Mouse (Mus musculus) layer of hippocampus, postnatal 36 days (tissue): ENCODE results near the gene Dnmt3l. TPM values are rescaled to one million over a fixed set of nuclear protein-coding genes. Genes with fewer than 3 reads are reported as not detected.
"Not testable (repeated sequence)": the region's sequence is repeated elsewhere in the genome, so short reads cannot be mapped to it uniquely, and the experiment has no call there.

Experiments
- DNase-seq, 2 experiments: peaks; one replicate each; pipeline ENCODE4 v3.0.0; 2022
- total RNA-seq, 2 experiments: library from RNA; stranded (reverse); gene quantifications; 2 replicates each; pipeline ENCODE4 v1.2.3; 2021

Gene Dnmt3l
- under 1 TPM in 1 of 2 experiments, not detected in 1; 0.65 TPM for total RNA-seq

GRCm38 (mm10) chr10:78041647-78042046 is at the start of gene Dnmt3l:
Gene Dnmt3l (plus strand): TSS chr10:78041947.
- DNase-seq: no peak

GRCm38 (mm10) chr10:77995639-77996038 is 46.1 kb upstream of the Dnmt3l start:
- DNase-seq: no peak

GRCm38 (mm10) chr10:78000200-78000599 is 41.5 kb upstream of the Dnmt3l start:
- no peak for DNase-seq

- DNase-seq: peak; percentile 87 to 88
Observed at GRCm38 (mm10) chr10:78001796-78002195, 40.0 kb upstream of the Dnmt3l start.

- no peak for DNase-seq
Observed at GRCm38 (mm10) chr10:78002316-78002715, 39.4 kb upstream of the Dnmt3l start.

GRCm38 (mm10) chr10:78004479-78005100 is 37.2 kb upstream of the Dnmt3l start:
- peak in 1 of 2 experiments; percentile 55 for DNase-seq

GRCm38 (mm10) chr10:78005791-78006438 is 35.8 kb upstream of the Dnmt3l start:
- no peak for DNase-seq

GRCm38 (mm10) chr10:78007203-78007602 is 34.5 kb upstream of the Dnmt3l start:
- DNase-seq: no peak

GRCm38 (mm10) chr10:78008169-78008568 is 33.6 kb upstream of the Dnmt3l start:
- no peak for DNase-seq

- peak; percentile 91 to 92 for DNase-seq
Observed at GRCm38 (mm10) chr10:78009184-78009944, 32.4 kb upstream of the Dnmt3l start.

- DNase-seq: no peak
Observed at GRCm38 (mm10) chr10:78009945-78010293, 31.8 kb upstream of the Dnmt3l start, which contains the start of gene Pfkl. Gene Pfkl (minus strand): TSS chr10:78010083.

GRCm38 (mm10) chr10:78010335-78010734 is 31.4 kb upstream of the Dnmt3l start:
- no peak for DNase-seq

GRCm38 (mm10) chr10:78011116-78011515 is 30.6 kb upstream of the Dnmt3l start:
- not testable (repeated sequence) for DNase-seq

- no peak for DNase-seq
Observed at GRCm38 (mm10) chr10:78012661-78013495, 28.9 kb upstream of the Dnmt3l start.

GRCm38 (mm10) chr10:78015489-78015888 is 26.3 kb upstream of the Dnmt3l start:
- no peak for DNase-seq

- DNase-seq: no peak
Observed at GRCm38 (mm10) chr10:78016366-78016765, 25.4 kb upstream of the Dnmt3l start.

- peak; percentile 61 to 65 for DNase-seq
Observed at GRCm38 (mm10) chr10:78018797-78019203, 22.9 kb upstream of the Dnmt3l start.

GRCm38 (mm10) chr10:78019291-78019690 is 22.5 kb upstream of the Dnmt3l start:
- DNase-seq: no peak

GRCm38 (mm10) chr10:78019984-78020383 is 21.8 kb upstream of the Dnmt3l start:
- not testable (repeated sequence) for DNase-seq

GRCm38 (mm10) chr10:78025453-78025852 is 16.3 kb upstream of the Dnmt3l start:
- DNase-seq: not testable (repeated sequence)

- peak; percentile 43 to 67 for DNase-seq
Observed at GRCm38 (mm10) chr10:78028129-78028528, 13.6 kb upstream of the Dnmt3l start.

- DNase-seq: no peak
Observed at GRCm38 (mm10) chr10:78029080-78029479, 12.7 kb upstream of the Dnmt3l start.
